ENCODE assay signal across 8 mouse cellular contexts in genomic region chr1:171220871-171221270, GRCm38 (mm10). TPM values are rescaled to one million over a fixed set of nuclear protein-coding genes. Genes with fewer than 3 reads are reported as not detected.
A peak's percentile ranks its signal among the peaks of the same experiment; 100 is the strongest.
DNase-seq lines count a peak whose midpoint lies in the region; ATAC-seq and TF ChIP-seq lines count a peak whose summit lies in the region.

No protein-coding gene starts in this region.

- DNase-seq in B cell, adult 2 months: peak; percentile 88
- peak; percentile 67 to 82 for DNase-seq in heart, adult 9 months (ENCODE audit: low spot score in 2 of 2)
- peak; percentile 90 for DNase-seq in midbrain, postnatal 0 days (ENCODE audit: low spot score)
- peak; percentile 54 to 79 for DNase-seq in spleen, postnatal 14 days (ENCODE audit: low spot score in 2 of 2)

- H3K27me3 ChIP-seq in embryonic facial prominence, embryonic 15.5 days: no peaks in the 10 kb centered on the region
- H3K27me3 ChIP-seq in kidney, embryonic 15.5 days: no peaks in the 10 kb centered on the region
- no peaks in the 10 kb centered on the region for H3K27me3 ChIP-seq in limb, embryonic 15.5 days
- no peaks in the 10 kb centered on the region for H3K27me3 ChIP-seq in midbrain, postnatal 0 days (ENCODE audit: insufficient read depth, low read length)

- peak overlapping the region; percentile 42; the same call in 1 of the 2 replicates for H3K27ac ChIP-seq in bone marrow macrophage, adult 2 months (ENCODE audit: insufficient read depth, low read depth, low read length)
- no peak overlapping the region for H3K27ac ChIP-seq in embryonic facial prominence, embryonic 15.5 days (replicated peaks)
- no peak overlapping the region for H3K27ac ChIP-seq in kidney, embryonic 15.5 days
- H3K27ac ChIP-seq in limb, embryonic 15.5 days: no peak overlapping the region
- peak overlapping the region; percentile 32; the same call in 1 of the 2 replicates for H3K27ac ChIP-seq in midbrain, postnatal 0 days (ENCODE audit: low read depth, low read length)

- TF ChIP-seq CTCF in bone marrow macrophage, adult 2 months (IDR thresholded peaks at IDR 0.05; ENCODE audit: low read depth, low read length): peak; percentile 74
- TF ChIP-seq CTCF in midbrain, postnatal 0 days (IDR thresholded peaks at IDR 0.05): peak; percentile 95

- peak overlapping the region; percentile 78 for H3K4me3 ChIP-seq in bone marrow macrophage, adult 2 months (ENCODE audit: insufficient read depth, low read length)
- peak overlapping the region; percentile 72; the same call in 1 of the 2 replicates for H3K4me3 ChIP-seq in embryonic facial prominence, embryonic 15.5 days (replicated peaks)
- peak overlapping the region; percentile 74 for H3K4me3 ChIP-seq in kidney, embryonic 15.5 days (replicated peaks)
- H3K4me3 ChIP-seq in limb, embryonic 15.5 days: peak overlapping the region; percentile 64
- peak overlapping the region; percentile 60 for H3K4me3 ChIP-seq in midbrain, postnatal 0 days (ENCODE audit: low read depth, low read length)

- H3K9me3 ChIP-seq in embryonic facial prominence, embryonic 15.5 days (replicated peaks): no peaks in the 10 kb centered on the region
- H3K9me3 ChIP-seq in kidney, embryonic 15.5 days (replicated peaks): no peaks in the 10 kb centered on the region
- no peaks in the 10 kb centered on the region for H3K9me3 ChIP-seq in limb, embryonic 15.5 days
- H3K9me3 ChIP-seq in midbrain, postnatal 0 days (ENCODE audit: low read length): no peaks in the 10 kb centered on the region

- no peak for ATAC-seq in embryonic facial prominence, embryonic 15.5 days (ENCODE audit: insufficient number of reproducible peaks, low FRiP score, low TSS enrichment, low read depth)
- ATAC-seq in kidney, embryonic 15.5 days (replicated peaks; ENCODE audit: low FRiP score): 0 out of 2 replicates have a peak, but pooled peaks have one; percentile 9
- ATAC-seq in limb, embryonic 15.5 days (ENCODE audit: insufficient number of reproducible peaks, low FRiP score, low TSS enrichment, low read depth): no peak
- peak; percentile 24; the same call in 1 of the 2 replicates for ATAC-seq in midbrain, postnatal 0 days (ENCODE audit: low FRiP score)

- TF ChIP-seq POLR2A in bone marrow macrophage, adult 2 months (IDR thresholded peaks at IDR 0.05; ENCODE audit: borderline replicate concordance, low read depth, low read length): no peak

- no peak overlapping the region for H3K9ac ChIP-seq in embryonic facial prominence, embryonic 15.5 days
- H3K9ac ChIP-seq in kidney, embryonic 15.5 days: peak overlapping the region; percentile 59; the same call in 1 of the 2 replicates
- H3K9ac ChIP-seq in limb, embryonic 15.5 days: no peak overlapping the region
- H3K9ac ChIP-seq in midbrain, postnatal 0 days (replicated peaks; ENCODE audit: low read length, poor library complexity, severe bottlenecking): peak overlapping the region; percentile 50; the same call in 1 of the 2 replicates

- H3K4me1 ChIP-seq in bone marrow macrophage, adult 2 months (ENCODE audit: control insufficient read depth, insufficient read depth, low read length): peaks cover 31% of the 10 kb centered on the region
- peaks cover 12% of the 10 kb centered on the region for H3K4me1 ChIP-seq in embryonic facial prominence, embryonic 15.5 days
- H3K4me1 ChIP-seq in kidney, embryonic 15.5 days: peaks cover 20% of the 10 kb centered on the region
- H3K4me1 ChIP-seq in limb, embryonic 15.5 days: peaks cover 15% of the 10 kb centered on the region
- H3K4me1 ChIP-seq in midbrain, postnatal 0 days (ENCODE audit: insufficient read depth, low read length): peaks cover 6% of the 10 kb centered on the region

- H3K36me3 ChIP-seq in embryonic facial prominence, embryonic 15.5 days: peaks cover 14% of the 10 kb centered on the region; the same call in 1 of the 2 replicates
- H3K36me3 ChIP-seq in kidney, embryonic 15.5 days: peaks cover 27% of the 10 kb centered on the region
- H3K36me3 ChIP-seq in limb, embryonic 15.5 days: peaks cover 20% of the 10 kb centered on the region
- peaks cover 26% of the 10 kb centered on the region; the same call in 1 of the 2 replicates for H3K36me3 ChIP-seq in midbrain, postnatal 0 days (ENCODE audit: insufficient read depth, low read length)

- H3K4me2 ChIP-seq in embryonic facial prominence, embryonic 15.5 days (replicated peaks): peak overlapping the region; percentile 86
- peak overlapping the region; percentile 73 for H3K4me2 ChIP-seq in kidney, embryonic 15.5 days
- peak overlapping the region; percentile 87 for H3K4me2 ChIP-seq in limb, embryonic 15.5 days
- peak overlapping the region; percentile 71 for H3K4me2 ChIP-seq in midbrain, postnatal 0 days (ENCODE audit: low read depth, low read length, poor library complexity, severe bottlenecking)

- WGBS in embryonic facial prominence, embryonic 15.5 days: 4% methylated on average over 10 of the region's 10 CpGs
- WGBS in kidney, embryonic 15.5 days: 6% methylated on average over 10 of the region's 10 CpGs
- 5% methylated on average over 10 of the region's 10 CpGs for WGBS in limb, embryonic 15.5 days
- whole genome bisulfite sequencing in midbrain, postnatal 0 days: 8% methylated on average over 10 of the region's 10 CpGs

RNA-seq across cellular contexts. Expression of gene Tomm40l, which starts 1.4 kb away (rescaled TPM):
- 25.8 and 27.3 TPM in 2 replicates for polyA plus RNA-seq in bone marrow macrophage, adult 2 months (2012; ENCODE audit: insufficient read depth, insufficient read length, missing spikeins)
- 29.5 and 30.0 TPM in 2 replicates for polyA plus RNA-seq in embryonic facial prominence, embryonic 15.5 days (2015; fragmentation: Nextera tagmentation; extraction: Ambion mirVana)
- polyA plus RNA-seq in kidney, embryonic 15.5 days (2015; fragmentation: Nextera tagmentation; extraction: Ambion mirVana): 35.1 and 35.4 TPM in 2 replicates
- 29.8 and 32.7 TPM in 2 replicates for polyA plus RNA-seq in limb, embryonic 15.5 days (2015; fragmentation: Nextera tagmentation; extraction: Ambion mirVana)
- 49.8 and 57.6 TPM in 2 replicates for total RNA-seq in midbrain, postnatal 0 days (2014; rRNA removed)
- 33.9 and 44.6 TPM in 2 replicates for polyA plus RNA-seq in midbrain, postnatal 0 days (2015; fragmentation: Nextera tagmentation; extraction: Ambion mirVana)

RNA-seq across cellular contexts. Expression of gene Apoa2, which starts 4.0 kb away (rescaled TPM):
- polyA plus RNA-seq in bone marrow macrophage, adult 2 months (2012; ENCODE audit: insufficient read depth, insufficient read length, missing spikeins): not detected in 2 replicates
- polyA plus RNA-seq in embryonic facial prominence, embryonic 15.5 days (2015; fragmentation: Nextera tagmentation; extraction: Ambion mirVana): 1.3 and 1.9 TPM in 2 replicates
- polyA plus RNA-seq in kidney, embryonic 15.5 days (2015; fragmentation: Nextera tagmentation; extraction: Ambion mirVana): 45.5 and 97.5 TPM in 2 replicates
- polyA plus RNA-seq in limb, embryonic 15.5 days (2015; fragmentation: Nextera tagmentation; extraction: Ambion mirVana): 3.6 and 17.5 TPM in 2 replicates
- 3.7 TPM in 1 of 2 replicates, not detected in the other for total RNA-seq in midbrain, postnatal 0 days (2014; rRNA removed)
- polyA plus RNA-seq in midbrain, postnatal 0 days (2015; fragmentation: Nextera tagmentation; extraction: Ambion mirVana): 5.2 and 7.2 TPM in 2 replicates

RNA-seq across cellular contexts. Expression of gene Nr1i3, which starts 7.1 kb away (rescaled TPM):
- not detected in 2 replicates for polyA plus RNA-seq in bone marrow macrophage, adult 2 months (2012; ENCODE audit: insufficient read depth, insufficient read length, missing spikeins)
- polyA plus RNA-seq in embryonic facial prominence, embryonic 15.5 days (2015; fragmentation: Nextera tagmentation; extraction: Ambion mirVana): 0.24 and 0.42 TPM in 2 replicates
- polyA plus RNA-seq in kidney, embryonic 15.5 days (2015; fragmentation: Nextera tagmentation; extraction: Ambion mirVana): 0.26 and 0.81 TPM in 2 replicates
- polyA plus RNA-seq in limb, embryonic 15.5 days (2015; fragmentation: Nextera tagmentation; extraction: Ambion mirVana): 0.11 and 0.33 TPM in 2 replicates
- total RNA-seq in midbrain, postnatal 0 days (2014; rRNA removed): 0.11 TPM in 1 of 2 replicates, not detected in the other
- 0.19 and 0.23 TPM in 2 replicates for polyA plus RNA-seq in midbrain, postnatal 0 days (2015; fragmentation: Nextera tagmentation; extraction: Ambion mirVana)

RNA-seq across cellular contexts. Expression of gene Fcer1g, which starts 13.3 kb away (rescaled TPM):
- 3,398 and 3,733 TPM in 2 replicates for polyA plus RNA-seq in bone marrow macrophage, adult 2 months (2012; ENCODE audit: insufficient read depth, insufficient read length, missing spikeins)
- polyA plus RNA-seq in embryonic facial prominence, embryonic 15.5 days (2015; fragmentation: Nextera tagmentation; extraction: Ambion mirVana): 92.7 and 101 TPM in 2 replicates
- polyA plus RNA-seq in kidney, embryonic 15.5 days (2015; fragmentation: Nextera tagmentation; extraction: Ambion mirVana): 35.0 and 36.9 TPM in 2 replicates
- 94.7 and 98.6 TPM in 2 replicates for polyA plus RNA-seq in limb, embryonic 15.5 days (2015; fragmentation: Nextera tagmentation; extraction: Ambion mirVana)
- total RNA-seq in midbrain, postnatal 0 days (2014; rRNA removed): 21.3 and 25.9 TPM in 2 replicates
- 30.5 and 31.1 TPM in 2 replicates for polyA plus RNA-seq in midbrain, postnatal 0 days (2015; fragmentation: Nextera tagmentation; extraction: Ambion mirVana)

RNA-seq across cellular contexts. Expression of gene Pcp4l1, which starts 24.8 kb away (rescaled TPM):
- polyA plus RNA-seq in bone marrow macrophage, adult 2 months (2012; ENCODE audit: insufficient read depth, insufficient read length, missing spikeins): 120 and 145 TPM in 2 replicates
- 35.8 and 38.1 TPM in 2 replicates for polyA plus RNA-seq in embryonic facial prominence, embryonic 15.5 days (2015; fragmentation: Nextera tagmentation; extraction: Ambion mirVana)
- 2.8 and 4.0 TPM in 2 replicates for polyA plus RNA-seq in kidney, embryonic 15.5 days (2015; fragmentation: Nextera tagmentation; extraction: Ambion mirVana)
- polyA plus RNA-seq in limb, embryonic 15.5 days (2015; fragmentation: Nextera tagmentation; extraction: Ambion mirVana): 5.8 and 7.1 TPM in 2 replicates
- 16.9 and 22.1 TPM in 2 replicates for total RNA-seq in midbrain, postnatal 0 days (2014; rRNA removed)
- 24.1 and 29.1 TPM in 2 replicates for polyA plus RNA-seq in midbrain, postnatal 0 days (2015; fragmentation: Nextera tagmentation; extraction: Ambion mirVana)

Comparison
In these comparisons a context has a peak if more than half of its experiments do, and no peak if none do; other contexts are left out.
1. H3K27ac ChIP-seq: peak in bone marrow macrophage, adult 2 months (single experiment) and midbrain, postnatal 0 days (single experiment); none in embryonic facial prominence, embryonic 15.5 days (single experiment), kidney, embryonic 15.5 days (single experiment) and limb, embryonic 15.5 days (single experiment).
2. ATAC-seq: peak in kidney, embryonic 15.5 days (single experiment) and midbrain, postnatal 0 days (single experiment); none in embryonic facial prominence, embryonic 15.5 days (single experiment) and limb, embryonic 15.5 days (single experiment).
3. H3K9ac ChIP-seq: peak in kidney, embryonic 15.5 days (single experiment) and midbrain, postnatal 0 days (single experiment); none in embryonic facial prominence, embryonic 15.5 days (single experiment) and limb, embryonic 15.5 days (single experiment).
4. Peak in every context shown above with its lines, with median percentiles within 50 percentile points of each other: DNase-seq, H3K4me3 ChIP-seq and H3K4me2 ChIP-seq.